Mouse (Mus musculus): ENCODE results near the gene Cit. TPM values are rescaled to one million over a fixed set of nuclear protein-coding genes. Genes with fewer than 3 reads are reported as not detected.

The Cit gene
- polyA plus RNA-seq, 1 experiment from 2014 or later, result 28.4 TPM

- Histone ChIP-seq H3K27ac (no peak overlapping the region), H3K9ac (no peak overlapping the region), H3K4me3 (no peak overlapping the region), H3K36me3 (peaks cover 17% of the 10 kb centered on the region), H3K27me3 (replicated peaks) (no peaks in the 10 kb centered on the region), H3K9me3 (no peaks in the 10 kb centered on the region), H3K4me1 (0 out of 2 replicates have a peak, but pooled peaks cover 3% of the 10 kb centered on the region), H3K4me2 (replicated peaks) (no peak overlapping the region)
- no peak for ATAC-seq (ENCODE audit: low FRiP score, low read depth)
- WGBS, result 96% methylated on average over 7 of the region's 7 CpGs
These were observed 79.9 kb downstream of the Cit start for GRCm38 (mm10) chr5:115924946-115925345.

DNA sequence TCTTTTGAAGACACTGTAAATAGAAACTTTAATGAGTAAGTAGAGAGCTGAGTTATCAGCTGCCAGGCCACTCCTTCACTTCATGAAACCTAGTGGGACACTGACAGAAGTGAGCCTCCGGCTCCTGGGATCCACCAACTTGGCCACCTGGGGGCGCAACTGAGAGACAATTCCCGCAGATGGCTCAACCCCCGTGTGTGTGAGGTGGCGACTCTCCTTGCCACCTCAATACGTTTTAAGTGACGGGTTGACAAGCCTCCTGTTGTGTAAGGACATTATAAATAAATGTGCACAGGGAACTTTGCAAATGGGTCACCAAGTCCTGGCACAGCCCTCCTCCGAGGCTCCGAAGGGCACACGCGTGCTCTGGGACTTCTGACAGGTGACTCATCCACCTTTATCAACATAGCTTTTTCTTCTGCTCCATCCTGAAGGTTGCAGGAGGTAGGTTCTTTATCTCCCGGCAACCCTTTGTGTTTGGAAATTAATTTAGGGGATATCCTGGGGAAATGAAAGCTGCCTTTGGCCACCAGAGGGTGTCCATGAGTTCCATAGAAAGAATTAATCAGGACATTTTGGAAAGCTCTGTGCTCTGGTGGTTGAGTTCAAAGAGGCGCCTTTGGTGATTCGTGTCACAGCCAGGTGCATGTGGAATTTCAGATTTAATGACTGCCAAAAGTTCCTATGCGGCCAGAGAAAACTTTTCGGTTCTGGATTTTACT, 83.9 kb downstream of the Cit start:
- Histone ChIP-seq H3K9me3 (no peaks in the 10 kb centered on the region), H3K27me3 (replicated peaks) (no peaks in the 10 kb centered on the region), H3K9ac (no peak overlapping the region), H3K36me3 (peaks cover 45% of the 10 kb centered on the region), H3K4me1 (no peaks in the 10 kb centered on the region), H3K4me2 (replicated peaks) (no peak overlapping the region), H3K27ac (no peak overlapping the region), H3K4me3 (no peak overlapping the region)
- WGBS, result 84% methylated on average over 16 of the region's 16 CpGs
- no peak for ATAC-seq (ENCODE audit: low FRiP score, low read depth)

- Histone ChIP-seq H3K4me2 (replicated peaks) (no peak overlapping the region), H3K9ac (no peak overlapping the region), H3K4me3 (no peak overlapping the region), H3K27ac (no peak overlapping the region), H3K4me1 (no peaks in the 10 kb centered on the region), H3K27me3 (replicated peaks) (no peaks in the 10 kb centered on the region), H3K9me3 (no peaks in the 10 kb centered on the region), H3K36me3 (peaks cover 48% of the 10 kb centered on the region)
- 97% methylated on average over 11 of the region's 11 CpGs for whole genome bisulfite sequencing
- ATAC-seq (ENCODE audit: low FRiP score, low read depth), result no peak
These were observed 87.2 kb downstream of the Cit start for GRCm38 (mm10) chr5:115932325-115932724.

- no peaks in the 10 kb centered on the region for H3K9me3 ChIP-seq
- no peak overlapping the region for H3K4me2 ChIP-seq (replicated peaks)
- H3K9ac ChIP-seq, result no peak overlapping the region
- H3K27ac ChIP-seq, result no peak overlapping the region
- peaks cover 63% of the 10 kb centered on the region for H3K36me3 ChIP-seq
- no peak for ATAC-seq (ENCODE audit: low FRiP score, low read depth)
- WGBS, result 96% methylated on average over 15 of the region's 15 CpGs
- H3K4me1 ChIP-seq, result no peaks in the 10 kb centered on the region
- no peak overlapping the region for H3K4me3 ChIP-seq
- H3K27me3 ChIP-seq (replicated peaks), result no peaks in the 10 kb centered on the region
These were observed 91.8 kb downstream of the Cit start for GRCm38 (mm10) chr5:115936851-115937250.

DNA sequence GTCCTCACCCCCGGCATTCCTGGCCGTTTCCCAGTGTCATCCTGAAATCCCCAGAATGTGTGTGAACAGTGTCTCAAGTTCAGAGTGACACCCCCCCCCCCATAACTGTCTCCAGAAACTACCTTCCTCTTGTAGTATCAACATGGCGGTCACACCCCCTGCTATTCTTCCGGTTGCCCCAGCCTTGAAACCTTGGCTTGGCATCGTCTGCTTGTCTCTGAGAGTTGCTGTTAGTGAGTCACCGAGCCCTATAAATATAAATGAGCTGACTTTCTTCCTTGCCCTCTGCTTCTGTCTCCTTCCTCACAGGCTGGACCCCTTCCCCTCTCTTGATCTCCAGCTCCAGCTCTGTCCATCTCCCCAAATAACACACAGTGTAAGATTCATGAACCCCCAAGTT, 92.5 kb downstream of the Cit start:
- Histone ChIP-seq H3K4me1 (no peaks in the 10 kb centered on the region), H3K36me3 (peaks cover 66% of the 10 kb centered on the region), H3K27ac (no peak overlapping the region), H3K27me3 (replicated peaks) (no peaks in the 10 kb centered on the region), H3K9ac (no peak overlapping the region), H3K4me3 (no peak overlapping the region), H3K9me3 (no peaks in the 10 kb centered on the region), H3K4me2 (replicated peaks) (no peak overlapping the region)
- no peak for ATAC-seq (ENCODE audit: low FRiP score, low read depth)
- WGBS, result 94% methylated on average over 6 of the region's 6 CpGs

- H3K9ac ChIP-seq, result no peak overlapping the region
- H3K4me2 ChIP-seq (replicated peaks), result no peak overlapping the region
- ATAC-seq (ENCODE audit: low FRiP score, low read depth), result no peak
- H3K4me1 ChIP-seq, result no peaks in the 10 kb centered on the region
- peaks cover 61% of the 10 kb centered on the region for H3K36me3 ChIP-seq
- H3K27me3 ChIP-seq (replicated peaks), result no peaks in the 10 kb centered on the region
- no peaks in the 10 kb centered on the region for H3K9me3 ChIP-seq
- 89% methylated on average over 13 of the region's 13 CpGs for WGBS
- no peak overlapping the region for H3K4me3 ChIP-seq
- no peak overlapping the region for H3K27ac ChIP-seq
These were observed 93.9 kb downstream of the Cit start for GRCm38 (mm10) chr5:115938999-115939398.

DNA sequence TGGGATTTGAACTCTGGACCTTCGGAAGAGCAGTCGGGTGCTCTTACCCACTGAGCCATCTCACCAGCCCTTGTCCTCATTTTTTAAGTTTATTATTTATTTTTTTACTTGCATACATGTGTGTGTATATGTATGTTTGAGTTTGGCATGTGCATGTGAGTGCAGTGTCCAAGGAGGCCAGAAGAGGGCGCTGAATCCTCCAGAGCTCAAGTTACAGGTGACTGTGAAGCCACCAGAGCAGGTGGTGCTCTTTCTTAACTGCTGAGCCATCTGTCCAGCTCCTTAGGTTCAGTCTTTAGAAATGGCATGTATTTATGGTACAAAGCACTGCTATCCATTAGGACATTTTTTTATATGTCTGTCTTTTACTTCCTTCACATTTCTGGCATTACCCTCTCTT, 97.3 kb downstream of the Cit start:
- Histone ChIP-seq H3K4me2 (replicated peaks) (no peak overlapping the region), H3K27me3 (replicated peaks) (no peaks in the 10 kb centered on the region), H3K36me3 (peaks cover 56% of the 10 kb centered on the region), H3K4me1 (peaks cover 8% of the 10 kb centered on the region; the same call in 1 of the 2 replicates), H3K27ac (no peak overlapping the region), H3K4me3 (no peak overlapping the region), H3K9ac (no peak overlapping the region), H3K9me3 (no peaks in the 10 kb centered on the region)
- ATAC-seq (ENCODE audit: low FRiP score, low read depth), result no peak
- WGBS, result 85% methylated on average over 3 of the region's 3 CpGs

DNA sequence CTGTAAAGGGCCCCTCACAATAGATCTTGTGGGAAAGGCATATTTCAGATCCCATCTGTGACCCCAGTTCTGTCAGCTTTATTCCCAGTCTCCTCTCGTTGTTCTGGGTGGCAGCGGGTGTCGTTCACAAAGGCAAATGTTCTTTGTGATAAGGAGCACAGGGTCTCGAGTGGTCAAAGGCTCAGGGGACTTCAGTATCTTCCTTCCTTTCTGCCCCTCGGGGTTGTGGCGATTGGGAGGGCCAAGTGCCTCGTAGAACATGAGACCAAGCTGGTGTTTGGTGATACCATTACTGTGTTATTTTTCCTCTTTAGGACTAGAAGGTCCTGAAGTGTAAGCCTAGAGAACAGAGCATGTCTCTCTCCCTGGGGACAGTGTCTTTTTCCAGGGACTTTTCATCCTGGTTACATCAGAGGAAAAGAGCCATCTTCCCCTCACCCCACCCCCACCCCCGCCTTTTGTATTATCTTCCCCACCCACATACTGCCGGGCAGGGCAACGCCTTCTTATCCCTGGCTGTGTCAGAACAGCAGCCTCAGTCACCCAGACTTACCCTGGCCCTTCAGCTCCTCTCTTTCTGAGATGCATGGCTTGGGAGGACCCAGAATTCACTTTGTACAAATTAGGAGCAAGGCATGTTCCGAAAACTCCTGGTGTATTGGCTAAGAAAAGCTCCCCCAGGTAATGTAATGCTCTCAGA, 99.9 kb downstream of the Cit start:
- H3K4me3 ChIP-seq, result no peak overlapping the region
- WGBS, result 28% methylated on average over 11 of the region's 11 CpGs

DNA sequence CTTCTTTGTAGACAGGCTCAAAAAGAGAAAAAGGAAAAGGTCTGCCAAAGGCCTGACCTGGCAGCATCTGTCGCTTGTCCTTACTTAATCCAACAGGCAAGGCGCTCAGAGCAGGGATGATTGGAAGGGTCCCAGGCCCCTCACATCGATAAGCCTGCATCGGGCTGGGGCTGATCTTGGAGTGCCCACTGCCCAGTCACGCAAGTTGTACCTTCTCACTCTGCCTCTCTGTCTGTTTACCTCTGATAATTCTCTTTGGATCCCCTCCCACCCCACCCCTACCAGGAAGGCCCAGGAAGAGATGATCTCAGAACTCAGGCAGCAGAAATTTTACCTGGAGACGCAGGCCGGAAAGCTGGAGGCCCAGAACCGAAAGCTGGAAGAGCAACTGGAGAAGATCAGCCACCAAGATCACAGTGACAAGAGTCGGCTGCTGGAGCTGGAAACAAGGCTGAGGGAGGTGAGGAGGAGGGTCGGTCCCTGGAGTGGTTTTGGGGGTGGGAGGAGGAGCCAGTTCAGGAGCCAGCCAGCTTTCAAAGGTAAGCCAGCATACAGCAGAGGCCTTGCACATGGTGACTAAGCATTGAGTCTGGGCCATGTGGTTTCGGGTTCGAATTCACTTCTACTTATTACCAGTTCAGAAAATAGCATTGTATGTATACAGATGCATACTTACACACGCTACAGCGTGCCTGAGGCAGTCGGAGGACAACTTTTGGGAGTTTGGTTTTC, 102.7 kb downstream of the Cit start:
- no peak overlapping the region for H3K27ac ChIP-seq
- H3K4me3 ChIP-seq, result no peak overlapping the region
- ATAC-seq (ENCODE audit: low FRiP score, low read depth), result no peak
- H3K4me2 ChIP-seq (replicated peaks), result no peak overlapping the region
- 0 out of 2 replicates have a peak, but pooled peaks cover 5% of the 10 kb centered on the region for H3K9me3 ChIP-seq
- 95% methylated on average over 15 of the region's 15 CpGs for WGBS
- no peak overlapping the region for H3K9ac ChIP-seq
- H3K4me1 ChIP-seq, result peaks cover 8% of the 10 kb centered on the region; the same call in 1 of the 2 replicates
- H3K27me3 ChIP-seq (replicated peaks), result no peaks in the 10 kb centered on the region
- peaks cover 50% of the 10 kb centered on the region for H3K36me3 ChIP-seq

More for the DNA sequence above, 99.9 kb downstream of the Cit start:
- Histone ChIP-seq H3K36me3 (peaks cover 49% of the 10 kb centered on the region), H3K9ac (no peak overlapping the region), H3K9me3 (no peaks in the 10 kb centered on the region), H3K27ac (no peak overlapping the region), H3K4me1 (peaks cover 8% of the 10 kb centered on the region; the same call in 1 of the 2 replicates), H3K4me2 (replicated peaks) (no peak overlapping the region), H3K27me3 (replicated peaks) (no peaks in the 10 kb centered on the region)
- no peak for ATAC-seq (ENCODE audit: low FRiP score, low read depth)

DNA sequence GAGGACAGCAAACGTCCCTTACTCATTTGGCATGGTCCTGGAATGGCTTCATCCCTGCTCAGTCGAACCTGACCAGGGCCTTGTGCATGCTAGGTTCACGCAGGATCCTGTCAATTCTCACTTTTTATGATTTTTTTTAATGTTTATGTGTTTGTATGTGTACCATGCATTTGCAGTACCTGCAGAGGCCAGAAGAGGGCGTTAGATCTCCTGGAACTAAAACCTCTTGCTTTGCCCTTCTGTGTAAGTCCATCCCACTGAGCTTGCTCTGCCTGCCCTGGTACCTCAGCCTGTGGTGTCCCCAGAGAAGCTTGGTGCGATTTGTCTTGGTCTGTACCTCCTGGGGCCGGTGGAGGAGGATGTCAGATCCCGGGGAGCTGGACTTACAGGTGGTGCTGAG, 105.9 kb downstream of the Cit start:
- Histone ChIP-seq H3K36me3 (peaks cover 76% of the 10 kb centered on the region), H3K4me3 (no peak overlapping the region)
- 93% methylated on average over 7 of the region's 7 CpGs for WGBS

DNA sequence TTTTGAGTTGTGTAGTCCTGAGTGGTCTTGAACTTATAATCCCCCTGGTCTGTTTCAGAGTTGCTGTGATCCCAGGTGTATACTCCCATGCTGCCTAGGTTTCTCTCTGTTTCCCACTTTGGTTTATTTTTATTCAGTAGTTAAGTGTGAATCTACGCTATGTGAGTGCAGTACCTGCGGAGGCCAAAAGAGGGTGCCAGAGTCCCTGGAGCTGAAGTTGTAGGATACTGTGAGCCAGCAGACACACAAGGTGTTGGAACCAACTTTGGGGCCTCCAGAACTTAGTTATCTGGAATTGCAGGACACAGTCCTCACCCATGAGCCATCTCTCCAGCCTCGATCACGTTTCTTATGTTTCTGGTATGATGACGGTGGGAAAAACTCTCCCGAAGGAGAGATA, 108.1 kb downstream of the Cit start:
- Histone ChIP-seq H3K9ac (no peak overlapping the region), H3K4me2 (replicated peaks) (no peak overlapping the region), H3K4me3 (no peak overlapping the region), H3K27ac (no peak overlapping the region), H3K27me3 (replicated peaks) (no peaks in the 10 kb centered on the region), H3K4me1 (no peaks in the 10 kb centered on the region), H3K9me3 (peaks cover 10% of the 10 kb centered on the region; the same call in 1 of the 2 replicates), H3K36me3 (peaks cover 77% of the 10 kb centered on the region)
- no peak for ATAC-seq (ENCODE audit: low FRiP score, low read depth)
- 97% methylated on average over 6 of the region's 6 CpGs for WGBS

More for the DNA sequence above, 105.9 kb downstream of the Cit start:
- H3K9ac ChIP-seq, result no peak overlapping the region
- H3K4me1 ChIP-seq, result no peaks in the 10 kb centered on the region
- no peak overlapping the region for H3K4me2 ChIP-seq (replicated peaks)
- 0 out of 2 replicates have a peak, but pooled peaks cover 5% of the 10 kb centered on the region for H3K9me3 ChIP-seq
- H3K27me3 ChIP-seq (replicated peaks), result no peaks in the 10 kb centered on the region
- H3K27ac ChIP-seq, result no peak overlapping the region
- ATAC-seq (ENCODE audit: low FRiP score, low read depth), result no peak

DNA sequence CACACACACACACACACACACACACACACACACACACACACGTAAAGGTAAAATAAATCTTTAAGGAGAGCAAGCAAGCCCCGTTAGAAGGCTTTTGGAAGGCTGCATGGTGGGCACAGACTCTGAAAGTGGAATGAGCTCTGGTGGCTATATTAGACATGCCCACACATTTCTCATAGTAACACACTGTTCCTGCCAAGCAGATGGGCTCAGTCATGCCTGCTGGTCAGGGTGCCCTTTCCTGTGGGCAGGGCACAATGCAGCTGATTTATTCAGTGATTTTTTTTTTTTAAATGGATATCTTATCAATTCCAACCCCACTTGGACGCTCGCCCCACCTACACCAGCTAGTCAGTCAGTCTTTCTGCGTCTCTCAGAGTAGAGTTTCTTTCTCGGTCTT, 109.0 kb downstream of the Cit start:
- H3K27ac ChIP-seq, result no peak overlapping the region
- no peak overlapping the region for H3K9ac ChIP-seq
- ATAC-seq (ENCODE audit: low FRiP score, low read depth), result no peak
- H3K36me3 ChIP-seq, result peaks cover 71% of the 10 kb centered on the region
- H3K4me1 ChIP-seq, result no peaks in the 10 kb centered on the region
- WGBS, result 94% methylated on average over 6 of the region's 6 CpGs
- no peak overlapping the region for H3K4me2 ChIP-seq (replicated peaks)
- peaks cover 10% of the 10 kb centered on the region; the same call in 1 of the 2 replicates for H3K9me3 ChIP-seq
- no peaks in the 10 kb centered on the region for H3K27me3 ChIP-seq (replicated peaks)
- no peak overlapping the region for H3K4me3 ChIP-seq

Data from neural tube, embryonic 12.5 days (tissue).